Mouse (Mus musculus) myocyte (in vitro differentiated cells): ENCODE measurements at regions not wholly inside any gene's neighbourhood (a gene's known extent, or its start where the extent isn't known, plus 50 kb on each side); places are given as distances from the start of the nearest gene placed in this dataset.
"Not testable (repeated sequence)": the region's sequence is repeated elsewhere in the genome, so short reads cannot be mapped to it uniquely, and the experiment has no call there.

ENCODE experiments used
- H3K27me3 ChIP-seq: one replicate; pipeline ENCODE4 v1.6.1; 2011; ENCODE audit not compliant: control insufficient read depth, insufficient read depth, insufficient read length
- H3K36me3 ChIP-seq: one replicate; pipeline ENCODE4 v1.6.1; 2011; ENCODE audit not compliant: control insufficient read depth, insufficient read depth
- H3K4me2 ChIP-seq: one replicate; pipeline ENCODE4 v1.6.1; 2011; ENCODE audit warnings: low read depth, control low read depth
- H3K4me3 ChIP-seq: one replicate; pipeline ENCODE4 v1.5.1; 2011; ENCODE audit warnings: mild to moderate bottlenecking, control low read depth, moderate library complexity
- H3K79me2 ChIP-seq: one replicate; pipeline ENCODE4 v1.6.1; 2011; ENCODE audit not compliant: control insufficient read depth, insufficient read depth
- H3ac ChIP-seq: one replicate; pipeline ENCODE4 v1.6.1; 2011; ENCODE audit not compliant: control insufficient read depth, insufficient read length
- CEBPB ChIP-seq: IDR thresholded peaks from 2 replicates; pipeline ENCODE4 v1.6.1; 2011; ENCODE audit warnings: mild to moderate bottlenecking, moderate library complexity; ENCODE audit not compliant: poor library complexity, insufficient read depth, severe bottlenecking
- E2F4 ChIP-seq: IDR thresholded peaks from one replicate; pipeline ENCODE4 v1.6.1; 2011; ENCODE audit warnings: mild to moderate bottlenecking, control low read depth, moderate library complexity; ENCODE audit not compliant: insufficient read depth
- MAX ChIP-seq: IDR thresholded peaks from one replicate; pipeline ENCODE4 v1.6.1; 2011; ENCODE audit warnings: low read depth, mild to moderate bottlenecking, control low read depth
- MYOD1 ChIP-seq, 3 experiments: IDR thresholded peaks; one replicate each; pipeline ENCODE4 v1.6.1; 2011; ENCODE audit warnings: control low read depth in 2 of 3, low read depth in 2 of 3, mild to moderate bottlenecking in 2 of 3, moderate library complexity in 1 of 3; ENCODE audit not compliant: insufficient read length in 2 of 3, control insufficient read depth in 1 of 3
- MYOG ChIP-seq, 3 experiments: IDR thresholded peaks; one replicate each; pipeline ENCODE4 v1.6.1; 2011; ENCODE audit warnings: control low read depth in 2 of 3, low read depth in 2 of 3, mild to moderate bottlenecking in 2 of 3; ENCODE audit not compliant: insufficient read length in 2 of 3, control insufficient read depth in 1 of 3, insufficient read depth in 1 of 3
- POLR2A ChIP-seq: IDR thresholded peaks from one replicate; pipeline ENCODE4 v1.6.1; 2011; ENCODE audit warnings: low read depth, mild to moderate bottlenecking, control low read depth, moderate library complexity; ENCODE audit not compliant: insufficient read length
- POLR2AphosphoS2 ChIP-seq: IDR thresholded peaks from one replicate; pipeline ENCODE4 v1.6.1; 2011; ENCODE audit warnings: low read depth, control low read depth; ENCODE audit not compliant: insufficient read length
- REST ChIP-seq: IDR thresholded peaks from one replicate; pipeline ENCODE4 v1.6.1; 2011; ENCODE audit warnings: mild to moderate bottlenecking, control low read depth, moderate library complexity; ENCODE audit not compliant: insufficient read depth, insufficient read length
- SRF ChIP-seq: IDR thresholded peaks from one replicate; pipeline ENCODE4 v1.6.1; 2011; ENCODE audit warnings: low read depth; ENCODE audit not compliant: control insufficient read depth, insufficient read length
- TCF12 ChIP-seq: IDR thresholded peaks from one replicate; pipeline ENCODE4 v1.6.1; 2011; ENCODE audit warnings: mild to moderate bottlenecking, control low read depth; ENCODE audit not compliant: poor library complexity, insufficient read depth, severe bottlenecking
- TCF3 ChIP-seq: IDR thresholded peaks from one replicate; pipeline ENCODE4 v1.6.1; 2011; ENCODE audit warnings: low read depth, control low read depth; ENCODE audit not compliant: insufficient read length
- USF1 ChIP-seq: IDR thresholded peaks from one replicate; pipeline ENCODE4 v1.6.1; 2011; ENCODE audit warnings: low read depth, mild to moderate bottlenecking, control low read depth, moderate library complexity

DNA sequence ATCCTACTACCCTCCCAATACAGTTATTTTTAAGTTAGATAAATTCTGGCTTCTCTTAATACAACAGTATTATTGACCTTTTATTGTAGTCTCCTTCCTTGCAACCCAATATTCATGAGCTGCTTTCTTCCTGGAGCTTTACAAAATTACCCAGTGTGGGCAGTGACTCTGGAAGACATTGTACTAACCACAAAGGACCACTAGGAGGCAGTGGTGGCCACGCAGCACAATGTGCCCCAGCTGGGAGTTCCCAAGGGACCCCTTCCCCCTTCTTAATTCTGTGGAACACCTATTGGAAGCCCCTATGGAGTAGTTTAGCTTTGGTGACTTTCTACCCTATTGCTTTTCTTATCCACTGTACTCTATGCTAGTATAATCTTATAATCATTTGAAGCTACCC lies 118.8 kb upstream of the Dlgap1 start:
- Histone ChIP-seq H3K4me3 (no peak overlapping the region), H3K4me2 (no peak overlapping the region), H3ac (no peak overlapping the region), H3K27me3 (no peaks in the 10 kb centered on the region), H3K36me3 (no peaks in the 10 kb centered on the region), H3K79me2 (no peaks in the 10 kb centered on the region)
- TF ChIP-seq MYOD1 (IDR thresholded peaks at IDR 0.05; ENCODE audit: control insufficient read depth in 1 of 3, insufficient read length in 2 of 3, low read depth in 2 of 3) (no peak), TCF12 (no peak), MYOG (IDR thresholded peaks at IDR 0.05; ENCODE audit: control insufficient read depth in 1 of 3, insufficient read depth in 1 of 3, insufficient read length in 2 of 3, low read depth in 2 of 3) (no peak), REST (no peak), SRF (no peak), MAX (no peak), E2F4 (no peak), POLR2AphosphoS2 (no peak), POLR2A (no peak), USF1 (no peak), CEBPB (no peak), TCF3 (no peak)

DNA sequence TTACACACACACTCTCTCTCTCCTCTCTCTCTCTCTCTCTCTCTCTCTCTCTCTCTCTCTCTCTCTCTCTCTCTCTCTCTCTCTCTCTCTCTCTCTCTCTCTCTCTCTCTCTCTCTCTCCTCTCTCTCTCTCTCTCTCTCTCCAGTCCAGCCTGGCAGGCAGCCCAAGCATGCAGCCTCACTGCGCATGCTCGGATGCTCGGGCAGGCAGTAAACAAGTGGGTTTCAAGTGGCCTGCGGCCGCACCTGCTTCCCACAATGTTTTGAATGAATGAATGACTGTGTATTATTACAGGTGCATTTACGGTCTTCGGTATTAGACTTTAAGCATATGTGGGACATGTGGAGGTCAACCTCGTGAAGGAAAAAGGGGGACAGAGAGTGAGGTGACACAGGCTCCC lies 88.9 kb upstream of the Dlgap1 start:
- not testable (repeated sequence) for H3ac ChIP-seq, H3K79me2 ChIP-seq, H3K4me3 ChIP-seq, H3K36me3 ChIP-seq, H3K27me3 ChIP-seq, H3K4me2 ChIP-seq
- peak in 1 of 3 experiments; percentile 15 for TF ChIP-seq MYOG (IDR thresholded peaks at IDR 0.05; ENCODE audit: control insufficient read depth in 1 of 3, insufficient read depth in 1 of 3, insufficient read length in 2 of 3, low read depth in 2 of 3)

DNA sequence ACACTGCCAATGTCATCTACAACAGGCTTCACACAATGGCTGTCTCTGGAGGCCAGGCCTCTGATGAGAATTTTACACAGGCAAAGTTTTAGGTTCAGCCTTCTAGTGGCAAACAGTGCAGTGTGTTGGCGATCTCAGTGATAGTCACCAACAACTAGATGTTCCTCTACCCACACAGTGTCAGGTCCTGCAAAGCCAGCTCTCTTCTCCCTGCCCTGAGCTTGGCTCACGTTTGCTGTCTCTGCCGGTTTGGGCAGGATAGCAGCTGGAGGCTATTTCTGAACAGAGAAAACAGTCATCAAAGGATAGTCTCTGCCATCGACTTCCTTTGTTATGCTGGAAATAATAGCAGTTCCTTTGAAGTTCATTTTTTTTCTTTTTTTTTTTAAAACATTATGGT lies 74.9 kb upstream of the Dlgap1 start:
- TF ChIP-seq MAX: no peak
- no peak for TF ChIP-seq POLR2AphosphoS2
- no peak for TF ChIP-seq SRF
- no peak for TF ChIP-seq E2F4
- TF ChIP-seq TCF12: no peak
- no peak for TF ChIP-seq POLR2A
- TF ChIP-seq CEBPB: no peak
- TF ChIP-seq REST: no peak
- no peak for TF ChIP-seq MYOG (IDR thresholded peaks at IDR 0.05; ENCODE audit: control insufficient read depth in 1 of 3, insufficient read depth in 1 of 3, insufficient read length in 2 of 3, low read depth in 2 of 3)
- no peak for TF ChIP-seq TCF3
- no peak for TF ChIP-seq USF1
- no peak for TF ChIP-seq MYOD1 (IDR thresholded peaks at IDR 0.05; ENCODE audit: control insufficient read depth in 1 of 3, insufficient read length in 2 of 3, low read depth in 2 of 3)
- Histone ChIP-seq H3K27me3 (no peaks in the 10 kb centered on the region), H3K36me3 (no peaks in the 10 kb centered on the region), H3ac (no peak overlapping the region), H3K4me3 (no peak overlapping the region), H3K79me2 (no peaks in the 10 kb centered on the region), H3K4me2 (no peak overlapping the region)
